Mouse (Mus musculus): ENCODE data around the gene Dmbt1. TPM values are rescaled to one million over a fixed set of nuclear protein-coding genes. Genes with fewer than 3 reads are reported as not detected.
"Not testable (repeated sequence)": the region's sequence is repeated elsewhere in the genome, so short reads cannot be mapped to it uniquely, and the experiment has no call there.

Gene Dmbt1
- polyA plus RNA-seq, 1 experiment from 2014 or later, result not detected

GRCm38 (mm10) chr7:131036396-131036795, 4.5 kb downstream of the Dmbt1 start:
- no peaks in the 10 kb centered on the region for H3K9me3 ChIP-seq (replicated peaks; ENCODE audit: control insufficient read depth, low read length, poor library complexity, severe bottlenecking)
- no peaks in the 10 kb centered on the region for H3K36me3 ChIP-seq (ENCODE audit: control insufficient read depth, insufficient read depth, low read length)
- no peak overlapping the region for H3K9ac ChIP-seq (ENCODE audit: low read depth, low read length)
- ATAC-seq, result no peak
- no peaks in the 10 kb centered on the region for H3K4me1 ChIP-seq (ENCODE audit: control insufficient read depth, insufficient read depth, low read length)
- no peaks in the 10 kb centered on the region for H3K27me3 ChIP-seq (ENCODE audit: control insufficient read depth, insufficient read depth, low read depth, low read length)
- H3K4me3 ChIP-seq (ENCODE audit: low read depth, low read length), result no peak overlapping the region
- H3K4me2 ChIP-seq (ENCODE audit: low read length), result no peak overlapping the region
- 80% methylated on average over 3 of the region's 3 CpGs for WGBS
- no peak overlapping the region for H3K27ac ChIP-seq (ENCODE audit: low read length)

GRCm38 (mm10) chr7:131037083-131037482, 5.2 kb downstream of the Dmbt1 start:
- Histone ChIP-seq H3K4me3 (ENCODE audit: low read depth, low read length) (no peak overlapping the region), H3K36me3 (ENCODE audit: control insufficient read depth, insufficient read depth, low read length) (no peaks in the 10 kb centered on the region), H3K9ac (ENCODE audit: low read depth, low read length) (no peak overlapping the region), H3K27ac (ENCODE audit: low read length) (no peak overlapping the region), H3K4me1 (ENCODE audit: control insufficient read depth, insufficient read depth, low read length) (no peaks in the 10 kb centered on the region), H3K9me3 (replicated peaks; ENCODE audit: control insufficient read depth, low read length, poor library complexity, severe bottlenecking) (no peaks in the 10 kb centered on the region), H3K27me3 (ENCODE audit: control insufficient read depth, insufficient read depth, low read depth, low read length) (no peaks in the 10 kb centered on the region), H3K4me2 (ENCODE audit: low read length) (no peak overlapping the region)
- ATAC-seq, result no peak
- WGBS, result 92% methylated on average over 2 of the region's 2 CpGs

GRCm38 (mm10) chr7:131040760-131041159, 8.9 kb downstream of the Dmbt1 start:
- not testable (repeated sequence) for H3K9me3 ChIP-seq (replicated peaks; ENCODE audit: control insufficient read depth, low read length, poor library complexity, severe bottlenecking); ATAC-seq; H3K9ac ChIP-seq (ENCODE audit: low read depth, low read length); H3K27me3 ChIP-seq (ENCODE audit: control insufficient read depth, insufficient read depth, low read depth, low read length); H3K4me3 ChIP-seq (ENCODE audit: low read depth, low read length); H3K4me1 ChIP-seq (ENCODE audit: control insufficient read depth, insufficient read depth, low read length); H3K27ac ChIP-seq (ENCODE audit: low read length); H3K4me2 ChIP-seq (ENCODE audit: low read length); H3K36me3 ChIP-seq (ENCODE audit: control insufficient read depth, insufficient read depth, low read length)
- WGBS, result 82% methylated on average over 8 of the region's 8 CpGs

GRCm38 (mm10) chr7:131042657-131043056, 10.8 kb downstream of the Dmbt1 start:
- Histone ChIP-seq H3K4me2 (ENCODE audit: low read length) (no peak overlapping the region), H3K27me3 (ENCODE audit: control insufficient read depth, insufficient read depth, low read depth, low read length) (no peaks in the 10 kb centered on the region), H3K4me1 (ENCODE audit: control insufficient read depth, insufficient read depth, low read length) (no peaks in the 10 kb centered on the region), H3K9me3 (replicated peaks; ENCODE audit: control insufficient read depth, low read length, poor library complexity, severe bottlenecking) (no peaks in the 10 kb centered on the region), H3K36me3 (ENCODE audit: control insufficient read depth, insufficient read depth, low read length) (no peaks in the 10 kb centered on the region), H3K9ac (ENCODE audit: low read depth, low read length) (no peak overlapping the region), H3K4me3 (ENCODE audit: low read depth, low read length) (no peak overlapping the region), H3K27ac (ENCODE audit: low read length) (no peak overlapping the region)
- ATAC-seq, result no peak
- WGBS, result 75% methylated on average over 1 of the region's 1 CpGs

- ATAC-seq; H3K27ac ChIP-seq (ENCODE audit: low read length); H3K36me3 ChIP-seq (ENCODE audit: control insufficient read depth, insufficient read depth, low read length); H3K4me1 ChIP-seq (ENCODE audit: control insufficient read depth, insufficient read depth, low read length); H3K4me2 ChIP-seq (ENCODE audit: low read length); H3K9ac ChIP-seq (ENCODE audit: low read depth, low read length); H3K27me3 ChIP-seq (ENCODE audit: control insufficient read depth, insufficient read depth, low read depth, low read length); H3K4me3 ChIP-seq (ENCODE audit: low read depth, low read length); H3K9me3 ChIP-seq (replicated peaks; ENCODE audit: control insufficient read depth, low read length, poor library complexity, severe bottlenecking): not testable (repeated sequence)
- 35% methylated on average over 3 of the region's 3 CpGs for WGBS
Observed at GRCm38 (mm10) chr7:131045258-131045835, 13.5 kb downstream of the Dmbt1 start.

GRCm38 (mm10) chr7:131049829-131050228, 18.0 kb downstream of the Dmbt1 start:
- 92% methylated on average over 8 of the region's 8 CpGs for WGBS
- H3K9me3 ChIP-seq (replicated peaks; ENCODE audit: control insufficient read depth, low read length, poor library complexity, severe bottlenecking); H3K27ac ChIP-seq (ENCODE audit: low read length); H3K27me3 ChIP-seq (ENCODE audit: control insufficient read depth, insufficient read depth, low read depth, low read length); H3K36me3 ChIP-seq (ENCODE audit: control insufficient read depth, insufficient read depth, low read length); H3K4me2 ChIP-seq (ENCODE audit: low read length); H3K4me1 ChIP-seq (ENCODE audit: control insufficient read depth, insufficient read depth, low read length); H3K4me3 ChIP-seq (ENCODE audit: low read depth, low read length); ATAC-seq; H3K9ac ChIP-seq (ENCODE audit: low read depth, low read length): not testable (repeated sequence)

GRCm38 (mm10) chr7:131054808-131055370, 23.0 kb downstream of the Dmbt1 start:
- Histone ChIP-seq H3K4me3 (ENCODE audit: low read depth, low read length) (no peak overlapping the region), H3K9ac (ENCODE audit: low read depth, low read length) (no peak overlapping the region), H3K36me3 (ENCODE audit: control insufficient read depth, insufficient read depth, low read length) (no peaks in the 10 kb centered on the region), H3K27ac (ENCODE audit: low read length) (no peak overlapping the region), H3K4me1 (ENCODE audit: control insufficient read depth, insufficient read depth, low read length) (no peaks in the 10 kb centered on the region), H3K9me3 (replicated peaks; ENCODE audit: control insufficient read depth, low read length, poor library complexity, severe bottlenecking) (no peaks in the 10 kb centered on the region), H3K4me2 (ENCODE audit: low read length) (no peak overlapping the region), H3K27me3 (ENCODE audit: control insufficient read depth, insufficient read depth, low read depth, low read length) (no peaks in the 10 kb centered on the region)
- ATAC-seq, result no peak

- H3K9ac ChIP-seq (ENCODE audit: low read depth, low read length); ATAC-seq; H3K27ac ChIP-seq (ENCODE audit: low read length); H3K9me3 ChIP-seq (replicated peaks; ENCODE audit: control insufficient read depth, low read length, poor library complexity, severe bottlenecking); H3K27me3 ChIP-seq (ENCODE audit: control insufficient read depth, insufficient read depth, low read depth, low read length); H3K4me2 ChIP-seq (ENCODE audit: low read length); H3K36me3 ChIP-seq (ENCODE audit: control insufficient read depth, insufficient read depth, low read length); H3K4me1 ChIP-seq (ENCODE audit: control insufficient read depth, insufficient read depth, low read length); H3K4me3 ChIP-seq (ENCODE audit: low read depth, low read length): not testable (repeated sequence)
- WGBS, result 86% methylated on average over 9 of the region's 9 CpGs
Observed at GRCm38 (mm10) chr7:131057918-131058317, 26.1 kb downstream of the Dmbt1 start.

- H3K27ac ChIP-seq (ENCODE audit: low read length), result not testable (repeated sequence)
- 72% methylated on average over 2 of the region's 2 CpGs for WGBS
Observed at GRCm38 (mm10) chr7:131059808-131060207, 28.0 kb downstream of the Dmbt1 start.

More at GRCm38 (mm10) chr7:131059808-131060207, 28.0 kb downstream of the Dmbt1 start:
- H3K27me3 ChIP-seq (ENCODE audit: control insufficient read depth, insufficient read depth, low read depth, low read length); H3K4me2 ChIP-seq (ENCODE audit: low read length); H3K4me3 ChIP-seq (ENCODE audit: low read depth, low read length); H3K9ac ChIP-seq (ENCODE audit: low read depth, low read length); H3K9me3 ChIP-seq (replicated peaks; ENCODE audit: control insufficient read depth, low read length, poor library complexity, severe bottlenecking); H3K4me1 ChIP-seq (ENCODE audit: control insufficient read depth, insufficient read depth, low read length); ATAC-seq; H3K36me3 ChIP-seq (ENCODE audit: control insufficient read depth, insufficient read depth, low read length): not testable (repeated sequence)
